Mouse (Mus musculus): ENCODE measurements at regions not wholly inside any gene's neighbourhood (a gene's known extent, or its start where the extent isn't known, plus 50 kb on each side); places are given as distances from the start of the nearest gene placed in this dataset.

- TF ChIP-seq POLR2A (IDR thresholded peaks at IDR 0.05; ENCODE audit: insufficient read depth, low read depth, low read length) (no peak), CTCF (IDR thresholded peaks at IDR 0.05; ENCODE audit: insufficient read depth, low read depth, low read length) (no peak)
These were observed 206.9 kb upstream of the Smim15 start for GRCm38 (mm10) chr13:107837206-107837952.
